Mouse (Mus musculus) kidney, adult 2 months (tissue): ENCODE measurements around the gene Idnk. TPM values are rescaled to one million over a fixed set of nuclear protein-coding genes. Genes with fewer than 3 reads are reported as not detected.
A peak's percentile ranks its signal among the peaks of the same experiment; 100 is the strongest.

Experiments
- DNase-seq: peaks from one replicate; pipeline ENCODE4 v3.0.0; 2021
- H3K27ac ChIP-seq: fragments of 200-500 bp; 2 replicates; pipeline ENCODE4 v1.5.1; 2012; ENCODE audit warnings: low read depth, low read length, control low read depth, inconsistent platforms; ENCODE audit not compliant: insufficient read depth
- H3K27me3 ChIP-seq: fragments of 200-500 bp; replicated peaks from 2 replicates; pipeline ENCODE4 v1.6.1; 2012; ENCODE audit warnings: mild to moderate bottlenecking, moderate library complexity, low read length, inconsistent platforms; ENCODE audit not compliant: control insufficient read depth, insufficient read depth
- H3K36me3 ChIP-seq: fragments of 200-500 bp; 2 replicates; pipeline ENCODE4 v1.6.1; 2012; ENCODE audit warnings: mild to moderate bottlenecking, moderate library complexity, low read length, inconsistent platforms; ENCODE audit not compliant: control insufficient read depth, insufficient read depth
- H3K4me1 ChIP-seq: fragments of 200-500 bp; 2 replicates; pipeline ENCODE4 v1.6.1; 2011; ENCODE audit warnings: low read length; ENCODE audit not compliant: control insufficient read depth, insufficient read depth
- H3K4me3 ChIP-seq: fragments of 200-500 bp; 2 replicates; pipeline ENCODE4 v1.5.1; 2011; ENCODE audit warnings: mild to moderate bottlenecking, low read depth, low read length, control low read depth; ENCODE audit not compliant: insufficient read depth
- CTCF ChIP-seq: fragments of 200-500 bp; conservative IDR thresholded peaks from 2 replicates; pipeline ENCODE4 v1.5.1; 2011; ENCODE audit warnings: low read depth, mild to moderate bottlenecking, control low read depth, low read length, moderate library complexity, mixed read lengths; ENCODE audit not compliant: insufficient read depth, insufficient read length
- POLR2A ChIP-seq: fragments of 200-500 bp; IDR thresholded peaks from one replicate; pipeline ENCODE4 v1.6.1; 2011; ENCODE audit warnings: low read depth, low read length, control low read depth
- WGBS: fragments of 180-500 bp; shearing (Covaris S2); methylation state at CpG from one replicate; pipeline ENCODE4 v1.1.7; 2018; 5-methylcytosine and 5-hydroxymethylcytosine counted together
- polyA plus RNA-seq: library from polyadenylated mRNA; depleted of rRNA; stranded (reverse); fragments of >200 nt; gene quantifications from 2 replicates; pipeline ENCODE4 v1.2.3, GENCODE M21; 2012

The Idnk gene
- polyA plus RNA-seq, 1 experiment: 27.4 TPM

GRCm38 (mm10) chr13:58194908-58195307, 37.5 kb downstream of the Idnk start:
- TF ChIP-seq CTCF: no peak
- TF ChIP-seq POLR2A: no peak
- 80% methylated on average over 3 of the region's 3 CpGs for WGBS
- DNase-seq: no peak
- H3K4me1 ChIP-seq: peaks cover 2% of the 10 kb centered on the region; the same call in 1 of the 2 replicates
- peaks cover 3% of the 10 kb centered on the region; the same call in 1 of the 2 replicates for H3K36me3 ChIP-seq
- H3K27ac ChIP-seq: no peak overlapping the region
- no peak overlapping the region for H3K4me3 ChIP-seq
- H3K27me3 ChIP-seq: no peaks in the 10 kb centered on the region

GRCm38 (mm10) chr13:58197211-58197610, 39.8 kb downstream of the Idnk start:
- no peak overlapping the region for H3K4me3 ChIP-seq
- H3K36me3 ChIP-seq: peaks cover 2% of the 10 kb centered on the region; the same call in 1 of the 2 replicates
- H3K27me3 ChIP-seq: no peaks in the 10 kb centered on the region
- H3K4me1 ChIP-seq: peaks cover 2% of the 10 kb centered on the region; the same call in 1 of the 2 replicates
- TF ChIP-seq POLR2A: no peak
- TF ChIP-seq CTCF: no peak
- no peak overlapping the region for H3K27ac ChIP-seq
- peak; percentile 56 for DNase-seq
- WGBS: 58% methylated on average over 3 of the region's 3 CpGs

- 0 out of 2 replicates have a peak, but pooled peaks cover 2% of the 10 kb centered on the region for H3K36me3 ChIP-seq
- no peak overlapping the region for H3K27ac ChIP-seq
- 56% methylated on average over 7 of the region's 7 CpGs for WGBS
- no peak for TF ChIP-seq CTCF
- TF ChIP-seq POLR2A: no peak
- H3K4me1 ChIP-seq: 0 out of 2 replicates have a peak, but pooled peaks cover 2% of the 10 kb centered on the region
- no peak overlapping the region for H3K4me3 ChIP-seq
- H3K27me3 ChIP-seq: no peaks in the 10 kb centered on the region
- peak; percentile 51 for DNase-seq
Measured at GRCm38 (mm10) chr13:58197981-58198640, 40.7 kb downstream of the Idnk start.

- TF ChIP-seq POLR2A: no peak
- no peak for TF ChIP-seq CTCF
- no peak overlapping the region for H3K4me3 ChIP-seq
- no peaks in the 10 kb centered on the region for H3K27me3 ChIP-seq
- H3K4me1 ChIP-seq: peaks cover 10% of the 10 kb centered on the region; the same call in 1 of the 2 replicates
- no peak for DNase-seq
- H3K27ac ChIP-seq: no peak overlapping the region
- H3K36me3 ChIP-seq: no peaks in the 10 kb centered on the region
- WGBS: 81% methylated on average over 6 of the region's 6 CpGs
Measured at GRCm38 (mm10) chr13:58201343-58201742, 43.9 kb downstream of the Idnk start.

GRCm38 (mm10) chr13:58201908-58202307, 44.5 kb downstream of the Idnk start:
- Histone ChIP-seq H3K36me3 (no peaks in the 10 kb centered on the region), H3K4me3 (no peak overlapping the region), H3K27me3 (no peaks in the 10 kb centered on the region), H3K4me1 (peaks cover 13% of the 10 kb centered on the region; the same call in 1 of the 2 replicates), H3K27ac (no peak overlapping the region)
- TF ChIP-seq CTCF (no peak), POLR2A (no peak)
- WGBS: 96% methylated on average over 3 of the region's 3 CpGs
- no peak for DNase-seq

GRCm38 (mm10) chr13:58202903-58203302, 45.5 kb downstream of the Idnk start:
- peaks cover 13% of the 10 kb centered on the region; the same call in 1 of the 2 replicates for H3K4me1 ChIP-seq
- no peaks in the 10 kb centered on the region for H3K36me3 ChIP-seq
- WGBS: 67% methylated on average over 1 of the region's 1 CpGs
- H3K27ac ChIP-seq: no peak overlapping the region
- no peaks in the 10 kb centered on the region for H3K27me3 ChIP-seq
- no peak for TF ChIP-seq CTCF
- H3K4me3 ChIP-seq: no peak overlapping the region
- DNase-seq: no peak

GRCm38 (mm10) chr13:58204202-58204601, 46.8 kb downstream of the Idnk start:
- H3K27ac ChIP-seq: no peak overlapping the region

More at GRCm38 (mm10) chr13:58204202-58204601, 46.8 kb downstream of the Idnk start:
- no peak for DNase-seq
- Histone ChIP-seq H3K36me3 (no peaks in the 10 kb centered on the region), H3K27me3 (no peaks in the 10 kb centered on the region), H3K4me1 (peaks cover 11% of the 10 kb centered on the region; the same call in 1 of the 2 replicates), H3K4me3 (no peak overlapping the region)
- TF ChIP-seq POLR2A (no peak), CTCF (no peak)
- over 99% methylated on average over 3 of the region's 3 CpGs for WGBS
